Mouse (Mus musculus): Measurements from ENCODE around the gene Slc22a1.

The Slc22a1 gene

GRCm38 (mm10) chr17:12675646-12676045 is at the start of gene Slc22a1:
Gene Slc22a1 (minus strand): TSS chr17:12675829.
- DNase-seq (ENCODE audit: low spot score), result peak; percentile 22

GRCm38 (mm10) chr17:12724767-12725744 is 49.4 kb upstream of the Slc22a1 start:
- DNase-seq (ENCODE audit: low spot score), result peak; percentile 89

- peak; percentile 94 for DNase-seq (ENCODE audit: low spot score)
Measured at GRCm38 (mm10) chr17:12723986-12724766, 48.5 kb upstream of the Slc22a1 start.

- DNase-seq (ENCODE audit: low spot score), result peak; percentile 58
Measured at GRCm38 (mm10) chr17:12722622-12723021, 47.0 kb upstream of the Slc22a1 start.

- DNase-seq (ENCODE audit: low spot score), result no peak
Measured at GRCm38 (mm10) chr17:12721118-12721886, 45.7 kb upstream of the Slc22a1 start.

GRCm38 (mm10) chr17:12718251-12718650 is 42.6 kb upstream of the Slc22a1 start:
- no peak for DNase-seq (ENCODE audit: low spot score)

GRCm38 (mm10) chr17:12717445-12717844 is 41.8 kb upstream of the Slc22a1 start:
- no peak for DNase-seq (ENCODE audit: low spot score)

- DNase-seq (ENCODE audit: low spot score), result no peak
Measured at GRCm38 (mm10) chr17:12715032-12715431, 39.4 kb upstream of the Slc22a1 start.

- peak; percentile 39 for DNase-seq (ENCODE audit: low spot score)
Measured at GRCm38 (mm10) chr17:12714080-12714561, 38.5 kb upstream of the Slc22a1 start.

- no peak for DNase-seq (ENCODE audit: low spot score)
Measured at GRCm38 (mm10) chr17:12712993-12713392, 37.4 kb upstream of the Slc22a1 start.

- DNase-seq (ENCODE audit: low spot score), result peak; percentile 19
Measured at GRCm38 (mm10) chr17:12712191-12712590, 36.6 kb upstream of the Slc22a1 start.

- no peak for DNase-seq (ENCODE audit: low spot score)
Measured at GRCm38 (mm10) chr17:12710976-12711375, 35.3 kb upstream of the Slc22a1 start.

GRCm38 (mm10) chr17:12710050-12710780 is 34.6 kb upstream of the Slc22a1 start:
- no peak for DNase-seq (ENCODE audit: low spot score)

GRCm38 (mm10) chr17:12708398-12708797 is 32.8 kb upstream of the Slc22a1 start:
- DNase-seq (ENCODE audit: low spot score), result no peak

- DNase-seq (ENCODE audit: low spot score), result no peak
Measured at GRCm38 (mm10) chr17:12706590-12707049, 31.0 kb upstream of the Slc22a1 start.

GRCm38 (mm10) chr17:12702901-12703300 is 27.3 kb upstream of the Slc22a1 start:
- no peak for DNase-seq (ENCODE audit: low spot score)

GRCm38 (mm10) chr17:12700373-12700772 is 24.7 kb upstream of the Slc22a1 start:
- DNase-seq (ENCODE audit: low spot score), result no peak

- no peak for DNase-seq (ENCODE audit: low spot score)
Measured at GRCm38 (mm10) chr17:12691899-12692298, 16.3 kb upstream of the Slc22a1 start.

- DNase-seq (ENCODE audit: low spot score), result peak; percentile 39
Measured at GRCm38 (mm10) chr17:12689537-12689936, 13.9 kb upstream of the Slc22a1 start.

- peak; percentile 97 for DNase-seq (ENCODE audit: low spot score)
Measured at GRCm38 (mm10) chr17:12688427-12689110, 12.9 kb upstream of the Slc22a1 start.

Measured in adipocyte (in vitro differentiated cells).